Mouse (Mus musculus): ENCODE measurements around the gene Cnnm2. TPM values are rescaled to one million over a fixed set of nuclear protein-coding genes. Genes with fewer than 3 reads are reported as not detected.

Cnnm2 gene
- polyA plus RNA-seq, 1 experiment: 9.8 TPM

- no peaks in the 10 kb centered on the region for H3K4me1 ChIP-seq (ENCODE audit: control insufficient read depth, insufficient read depth, low read length)
- no peak for TF ChIP-seq POLR2A (IDR thresholded peaks at IDR 0.05; ENCODE audit: low read depth, low read length)
- no peak for TF ChIP-seq CTCF (IDR thresholded peaks at IDR 0.05; ENCODE audit: borderline replicate concordance, insufficient read depth, low read length)
- no peak overlapping the region for H3K4me3 ChIP-seq (ENCODE audit: insufficient read depth, low read length)
- no peak overlapping the region for H3K27ac ChIP-seq (ENCODE audit: insufficient read depth, low read length)
Measured at GRCm38 (mm10) chr19:46920571-46920970, 159.2 kb downstream of the Cnnm2 start.

- Histone ChIP-seq H3K27ac (ENCODE audit: insufficient read depth, low read length) (no peak overlapping the region), H3K4me1 (ENCODE audit: control insufficient read depth, insufficient read depth, low read length) (peaks cover 5% of the 10 kb centered on the region; the same call in 1 of the 2 replicates), H3K4me3 (ENCODE audit: insufficient read depth, low read length) (no peak overlapping the region)
- no peak for TF ChIP-seq POLR2A (IDR thresholded peaks at IDR 0.05; ENCODE audit: low read depth, low read length)
- no peak for TF ChIP-seq CTCF (IDR thresholded peaks at IDR 0.05; ENCODE audit: borderline replicate concordance, insufficient read depth, low read length)
Measured at GRCm38 (mm10) chr19:46926357-46926756, 165.0 kb downstream of the Cnnm2 start.

GRCm38 (mm10) chr19:46926951-46927350 lies 165.6 kb downstream of the Cnnm2 start:
- H3K4me1 ChIP-seq (ENCODE audit: control insufficient read depth, insufficient read depth, low read length): peaks cover 5% of the 10 kb centered on the region; the same call in 1 of the 2 replicates
- H3K27ac ChIP-seq (ENCODE audit: insufficient read depth, low read length): 0 out of 2 replicates have a peak overlapping the region, but pooled peaks have one; percentile 24
- TF ChIP-seq CTCF (IDR thresholded peaks at IDR 0.05; ENCODE audit: borderline replicate concordance, insufficient read depth, low read length) (no peak), POLR2A (IDR thresholded peaks at IDR 0.05; ENCODE audit: low read depth, low read length) (no peak)
- no peak overlapping the region for H3K4me3 ChIP-seq (ENCODE audit: insufficient read depth, low read length)

GRCm38 (mm10) chr19:46928136-46928535 lies 166.7 kb downstream of the Cnnm2 start:
- Histone ChIP-seq H3K4me1 (ENCODE audit: control insufficient read depth, insufficient read depth, low read length) (peaks cover 5% of the 10 kb centered on the region; the same call in 1 of the 2 replicates), H3K4me3 (ENCODE audit: insufficient read depth, low read length) (no peak overlapping the region), H3K27ac (ENCODE audit: insufficient read depth, low read length) (no peak overlapping the region)
- TF ChIP-seq CTCF (IDR thresholded peaks at IDR 0.05; ENCODE audit: borderline replicate concordance, insufficient read depth, low read length) (no peak), POLR2A (IDR thresholded peaks at IDR 0.05; ENCODE audit: low read depth, low read length) (no peak)

- no peak overlapping the region for H3K4me3 ChIP-seq (ENCODE audit: insufficient read depth, low read length)
- TF ChIP-seq POLR2A (IDR thresholded peaks at IDR 0.05; ENCODE audit: low read depth, low read length) (no peak), CTCF (IDR thresholded peaks at IDR 0.05; ENCODE audit: borderline replicate concordance, insufficient read depth, low read length) (no peak)
- peaks cover 5% of the 10 kb centered on the region; the same call in 1 of the 2 replicates for H3K4me1 ChIP-seq (ENCODE audit: control insufficient read depth, insufficient read depth, low read length)
- H3K27ac ChIP-seq (ENCODE audit: insufficient read depth, low read length): peak overlapping the region; percentile 37; the same call in 1 of the 2 replicates
Measured at GRCm38 (mm10) chr19:46929044-46929587, 167.7 kb downstream of the Cnnm2 start.

Other genes with a start within 250 kb of the Cnnm2 start
- gene Arl3, start 188.4 kb upstream of the Cnnm2 start, polyA plus RNA-seq (2011; ENCODE audit: insufficient read length, low read depth, missing spikeins): 83.5 and 94.6 TPM in 2 replicates
- 7.6 and 8.6 TPM in 2 replicates for gene Sfxn2, start 188.2 kb upstream of the Cnnm2 start, polyA plus RNA-seq (2011; ENCODE audit: insufficient read length, low read depth, missing spikeins)
- gene Wbp1l, start 162.5 kb upstream of the Cnnm2 start, polyA plus RNA-seq (2011; ENCODE audit: insufficient read length, low read depth, missing spikeins): 50.6 and 52.9 TPM in 2 replicates
- gene Cyp17a1, start 88.4 kb upstream of the Cnnm2 start, polyA plus RNA-seq (2011; ENCODE audit: insufficient read length, low read depth, missing spikeins): not detected in 2 replicates
- 10.1 and 13.0 TPM in 2 replicates for gene Borcs7, start 71.7 kb upstream of the Cnnm2 start, polyA plus RNA-seq (2011; ENCODE audit: insufficient read length, low read depth, missing spikeins)
- 5.6 and 10.3 TPM in 2 replicates for gene As3mt, start 54.1 kb upstream of the Cnnm2 start, polyA plus RNA-seq (2011; ENCODE audit: insufficient read length, low read depth, missing spikeins)

Data from embryonic fibroblast, embryonic 13.5 days (primary cell).